Mouse (Mus musculus) CH12.LX (cell line): ENCODE measurements at regions not wholly inside any gene's neighbourhood (a gene's known extent, or its start where the extent isn't known, plus 50 kb on each side); places are given as distances from the start of the nearest gene placed in this dataset.

Source experiments
- DNase-seq: peaks from one replicate; pipeline ENCODE4 v3.0.0-alpha.2; 2013; ENCODE audit errors: extremely low read depth
- H3K27ac ChIP-seq: 2 replicates; pipeline ENCODE4 v1.5.1; 2012; ENCODE audit warnings: low read depth, mild to moderate bottlenecking, control low read depth, moderate library complexity; ENCODE audit not compliant: insufficient read depth
- H3K27me3 ChIP-seq: replicated peaks from 2 replicates; pipeline ENCODE3; 2012; ENCODE audit warnings: inconsistent platforms
- H3K36me3 ChIP-seq, 2 experiments: replicated peaks in 1 of 2; 2 replicates each; pipeline versions ENCODE3 to v1.6.1; 2012; ENCODE audit warnings: inconsistent platforms in 1 of 2, low read length in 1 of 2, mild to moderate bottlenecking in 1 of 2, mixed read lengths in 1 of 2, moderate library complexity in 1 of 2; ENCODE audit not compliant: control insufficient read depth in 1 of 2, insufficient read depth in 1 of 2
- H3K4me1 ChIP-seq, 2 experiments: 2 replicates each; pipeline ENCODE4 v1.6.1; 2012; ENCODE audit warnings: inconsistent platforms in 1 of 2, moderate library complexity in 1 of 2; ENCODE audit not compliant: insufficient read depth in 2 of 2, control insufficient read depth in 1 of 2
- H3K4me2 ChIP-seq: 2 replicates; pipeline ENCODE4 v1.6.1; 2012; ENCODE audit warnings: low read depth, mild to moderate bottlenecking, control low read depth; ENCODE audit not compliant: poor library complexity, insufficient read depth, severe bottlenecking
- H3K4me3 ChIP-seq, 3 experiments: fragments of 150-350 bp in 1 of 3; sonication (generic) in 1 of 3; replicated peaks in 1 of 3; 2 replicates each; pipeline versions ENCODE3 to v1.5.1; 2011 to 2012; ENCODE audit warnings: low read depth in 2 of 3, low read length in 2 of 3, mild to moderate bottlenecking in 2 of 3, moderate library complexity in 2 of 3, control low read depth in 1 of 3, improper control_type of control experiment in 1 of 3, inconsistent platforms in 1 of 3, mixed read lengths in 1 of 3; ENCODE audit not compliant: poor library complexity in 1 of 3
- H3K79me2 ChIP-seq: replicated peaks from 2 replicates; pipeline ENCODE4 v1.6.1; 2012; ENCODE audit warnings: mild to moderate bottlenecking, moderate library complexity; ENCODE audit not compliant: control insufficient read depth, poor library complexity, insufficient read depth, severe bottlenecking; ENCODE audit errors: extremely low read depth
- H3K9ac ChIP-seq: 2 replicates; pipeline ENCODE4 v1.6.1; 2012; ENCODE audit warnings: low read depth, mild to moderate bottlenecking, control low read depth, moderate library complexity; ENCODE audit not compliant: insufficient read depth
- H3K9me3 ChIP-seq: replicated peaks from 2 replicates; pipeline ENCODE3; 2012; ENCODE audit warnings: low read length, inconsistent platforms, mixed read lengths
- BHLHE40 ChIP-seq: IDR thresholded peaks from 2 replicates; pipeline ENCODE4 v1.6.1; 2011; ENCODE audit warnings: mild to moderate bottlenecking, low read depth, low read length, improper control_type of control experiment
- CHD1 ChIP-seq: IDR thresholded peaks from 2 replicates; pipeline ENCODE4 v1.6.1; 2012; ENCODE audit warnings: low read depth, low read length, improper control_type of control experiment, inconsistent platforms
- CHD2 ChIP-seq: IDR thresholded peaks from 2 replicates; pipeline ENCODE4 v1.6.1; 2011; ENCODE audit warnings: low read length, improper control_type of control experiment
- CTCF ChIP-seq, 2 experiments: IDR thresholded peaks in 1 of 2; conservative IDR thresholded peaks in 1 of 2; 2 replicates each; pipeline ENCODE4 v1.5.1; 2011 to 2012; ENCODE audit warnings: low read depth in 2 of 2, low read length in 2 of 2, improper control_type of control experiment in 1 of 2, inconsistent platforms in 1 of 2, mild to moderate bottlenecking in 1 of 2, moderate library complexity in 1 of 2
- HCFC1 ChIP-seq: IDR thresholded peaks from 2 replicates; pipeline ENCODE4 v1.6.1; 2012; ENCODE audit warnings: low read depth, mild to moderate bottlenecking, inconsistent platforms, low read length, improper control_type of control experiment
- KAT2A ChIP-seq: IDR thresholded peaks from 2 replicates; pipeline ENCODE4 v1.6.1; 2012; ENCODE audit warnings: low read length, improper control_type of control experiment, inconsistent platforms; ENCODE audit not compliant: insufficient replicate concordance
- MAX ChIP-seq: IDR thresholded peaks from 2 replicates; pipeline ENCODE4 v1.6.1; 2011; ENCODE audit warnings: low read length, improper control_type of control experiment
- MAZ ChIP-seq: IDR thresholded peaks from 2 replicates; pipeline ENCODE4 v1.6.1; 2012; ENCODE audit warnings: low read depth, mild to moderate bottlenecking, inconsistent platforms, low read length, improper control_type of control experiment, moderate library complexity
- MEF2A ChIP-seq: IDR thresholded peaks from 2 replicates; pipeline ENCODE4 v1.6.1; 2014; ENCODE audit warnings: low read depth, mild to moderate bottlenecking, inconsistent platforms, low read length, improper control_type of control experiment, borderline replicate concordance
- MYC ChIP-seq: IDR thresholded peaks from 2 replicates; pipeline ENCODE4 v1.6.1; 2011; ENCODE audit warnings: low read depth, mild to moderate bottlenecking, improper control_type of control experiment, low read length
- NELFE ChIP-seq: IDR thresholded peaks from 2 replicates; pipeline ENCODE4 v1.6.1; 2011; ENCODE audit warnings: low read depth, low read length, improper control_type of control experiment
- NRF1 ChIP-seq: IDR thresholded peaks from 2 replicates; pipeline ENCODE4 v1.6.1; 2014; ENCODE audit warnings: low read depth, mild to moderate bottlenecking, inconsistent platforms, low read length, improper control_type of control experiment, moderate library complexity
- POLR2A ChIP-seq: IDR thresholded peaks from 2 replicates; pipeline ENCODE4 v1.6.1; 2011; ENCODE audit warnings: low read depth, mild to moderate bottlenecking, improper control_type of control experiment, low read length
- RCOR1 ChIP-seq: conservative IDR thresholded peaks from 2 replicates; pipeline ENCODE4 v1.6.1; 2012; ENCODE audit warnings: low read depth, mild to moderate bottlenecking, inconsistent platforms, low read length, improper control_type of control experiment
- SIN3A ChIP-seq: IDR thresholded peaks from 2 replicates; pipeline ENCODE4 v1.6.1; 2012; ENCODE audit warnings: low read length, improper control_type of control experiment, inconsistent platforms
- SMC3 ChIP-seq: IDR thresholded peaks from 2 replicates; pipeline ENCODE4 v1.6.1; 2011; ENCODE audit warnings: low read depth, low read length, improper control_type of control experiment
- TCF12 ChIP-seq: IDR thresholded peaks from 2 replicates; pipeline ENCODE4 v1.6.1; 2014; ENCODE audit warnings: low read depth, mild to moderate bottlenecking, inconsistent platforms, low read length, improper control_type of control experiment
- USF1 ChIP-seq: IDR thresholded peaks from 2 replicates; pipeline ENCODE4 v1.6.1; 2014; ENCODE audit warnings: low read depth, mild to moderate bottlenecking, inconsistent platforms, low read length, improper control_type of control experiment
- dilution Hi-C: fragments of 300-500 bp; cut with MboI; formaldehyde crosslinking; loops from 2 replicates; pipeline ENCODE4 v1.14.3; 2020; ENCODE audit warnings: low sequenced_read_pairs; ENCODE audit not compliant: extremely low pct_unique_long_range_greater_than_20kb, extremely low pct_ligation_motif_present
- in situ Hi-C: fragments of 300-500 bp; cut with MboI; formaldehyde crosslinking; loops from 3 replicates; pipeline ENCODE4 v1.14.3; 2019; ENCODE audit warnings: low sequenced_read_pairs, low pct_ligation_motif_present, low pct_unique_long_range_greater_than_20kb, mixed read lengths

DNA sequence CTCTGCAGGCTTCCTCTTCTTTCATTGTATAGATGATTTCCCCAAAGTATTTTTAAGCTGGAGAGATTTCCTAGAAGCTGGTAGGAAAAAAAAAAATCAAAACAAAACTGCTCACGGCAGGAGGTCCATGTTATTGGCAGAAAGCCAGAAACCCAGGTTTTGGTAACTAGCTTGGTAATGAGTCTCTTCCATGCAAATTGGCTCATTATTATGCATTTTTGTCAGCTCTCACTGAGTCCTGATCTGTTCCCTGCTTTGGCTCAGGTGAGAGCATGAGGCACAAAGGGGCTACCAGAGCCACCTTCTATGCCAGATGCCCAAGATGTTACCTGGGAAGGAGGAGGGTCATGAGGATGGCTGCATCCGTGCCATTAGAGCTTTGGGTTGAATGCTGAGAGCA, 146.3 kb upstream of the Vstm2b start:
- no peak for TF ChIP-seq MAZ
- in situ Hi-C loops, result no loop called here
- Histone ChIP-seq H3K9ac (no peak overlapping the region), H3K9me3 (no peaks in the 10 kb centered on the region), H3K79me2 (no peaks in the 10 kb centered on the region), H3K36me3 (no peaks in the 10 kb centered on the region), H3K4me2 (no peak overlapping the region), H3K27me3 (no peaks in the 10 kb centered on the region), H3K4me1 (peaks cover 0 to 3% of the 10 kb centered on the region in 2 experiments; a peak in 2 of 4 replicates), H3K4me3 (no peak overlapping the region), H3K27ac (no peak overlapping the region)
- peak; percentile 21 for DNase-seq
- dilution Hi-C loops, result no loop called here

DNA sequence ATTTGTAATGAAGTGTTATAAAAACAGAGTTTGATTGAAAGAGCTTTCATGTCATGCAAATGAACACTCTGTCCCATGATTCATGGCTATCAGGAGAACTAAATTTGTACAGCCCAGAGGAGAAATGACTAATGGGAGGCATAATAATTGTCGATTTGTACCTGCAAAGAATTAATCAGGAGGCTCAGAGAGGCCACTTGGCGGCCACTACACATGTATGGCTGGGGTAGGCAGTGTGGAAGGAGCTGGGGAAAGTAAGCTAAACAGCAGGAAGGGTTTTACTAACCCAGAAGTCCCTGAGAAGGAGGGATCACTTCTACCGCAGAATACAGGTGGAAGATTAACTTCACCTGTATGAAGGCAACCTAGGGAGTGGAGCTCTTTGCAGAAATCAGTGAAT, 145.9 kb upstream of the Vstm2b start:
- H3K79me2 ChIP-seq, result no peaks in the 10 kb centered on the region
- H3K27ac ChIP-seq, result no peak overlapping the region
- TF ChIP-seq CHD2, result no peak
- TF ChIP-seq TCF12, result no peak
- no peak for TF ChIP-seq HCFC1
- H3K27me3 ChIP-seq, result no peaks in the 10 kb centered on the region
- dilution Hi-C loops, result no loop called here
- H3K36me3 ChIP-seq, result no peaks in the 10 kb centered on the region
- no peak for DNase-seq
- in situ Hi-C loops, result no loop called here
- H3K4me3 ChIP-seq, result no peak overlapping the region
- no peaks in the 10 kb centered on the region for H3K9me3 ChIP-seq
- no peak overlapping the region for H3K4me2 ChIP-seq
- peaks cover 0 to 3% of the 10 kb centered on the region in 2 experiments; a peak in 2 of 4 replicates for H3K4me1 ChIP-seq
- H3K9ac ChIP-seq, result no peak overlapping the region

DNA sequence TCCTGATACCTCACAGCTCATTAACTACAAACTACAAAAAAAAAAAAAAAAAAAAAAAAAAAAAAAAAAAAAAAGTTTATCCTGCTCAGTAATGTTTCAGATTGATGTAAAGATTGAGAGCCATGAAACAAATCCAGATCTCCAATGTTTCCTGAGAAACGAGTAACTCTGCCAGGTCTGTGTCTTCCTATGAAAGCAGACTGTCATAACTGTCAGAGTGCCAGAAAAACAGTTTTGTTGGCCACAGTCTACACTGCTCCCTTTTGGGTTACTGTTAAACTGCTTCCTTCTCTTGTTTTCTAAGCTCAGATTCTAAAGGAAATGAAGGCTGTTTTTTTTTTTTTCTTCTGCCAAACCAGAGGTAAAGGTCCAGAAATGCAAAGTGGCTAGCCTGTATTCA, 144.6 kb upstream of the Vstm2b start:
- no peaks in the 10 kb centered on the region for H3K27me3 ChIP-seq
- no peaks in the 10 kb centered on the region for H3K36me3 ChIP-seq
- no peaks in the 10 kb centered on the region for H3K9me3 ChIP-seq
- TF ChIP-seq SIN3A (no peak), CHD1 (no peak), CTCF (conservative IDR thresholded peaks at IDR 0.05 in 1 of 2, IDR thresholded peaks at IDR 0.05 in 1 of 2; ENCODE audit: low read depth in 2 of 2, low read length in 2 of 2) (no peak), MEF2A (no peak), MAX (no peak), TCF12 (no peak), POLR2A (no peak), NELFE (no peak), USF1 (no peak), NRF1 (no peak), RCOR1 (no peak), MYC (no peak), SMC3 (no peak), BHLHE40 (no peak), KAT2A (no peak)
- TF ChIP-seq, all 38 proteins: peak for 0
- H3K79me2 ChIP-seq, result no peaks in the 10 kb centered on the region
- H3K4me3 ChIP-seq, result no peak overlapping the region
- DNase-seq, result no peak
- peaks cover 0 to 3% of the 10 kb centered on the region in 2 experiments; a peak in 2 of 4 replicates for H3K4me1 ChIP-seq
- in situ Hi-C loops, result no loop called here
- no peak overlapping the region for H3K4me2 ChIP-seq
- no peak overlapping the region for H3K27ac ChIP-seq
- no peak overlapping the region for H3K9ac ChIP-seq
- dilution Hi-C loops, result no loop called here
